Mouse (Mus musculus) cerebellum, adult 2 months (tissue): ENCODE data around the gene Ergic1.

Experiments
- CTCF ChIP-seq: fragments of 200-500 bp; IDR thresholded peaks from 2 replicates; pipeline ENCODE4 v1.5.1; 2011; ENCODE audit warnings: low read depth, mild to moderate bottlenecking, control low read depth, low read length, moderate library complexity, borderline replicate concordance; ENCODE audit not compliant: insufficient read depth
- POLR2A ChIP-seq: fragments of 200-500 bp; IDR thresholded peaks from 2 replicates; pipeline ENCODE4 v1.6.1; 2011; ENCODE audit warnings: low read length, control low read depth, borderline replicate concordance; ENCODE audit not compliant: insufficient read depth

- no peak for TF ChIP-seq POLR2A
- TF ChIP-seq CTCF: peak; percentile 8; the same call in 1 of the 2 replicates
Measured at GRCm38 (mm10) chr17:26596856-26597481, 35.7 kb downstream of the Ergic1 start.
